Mouse (Mus musculus) embryonic facial prominence, embryonic 14.5 days (tissue): ENCODE data around the gene Vamp1. TPM values are rescaled to one million over a fixed set of nuclear protein-coding genes. Genes with fewer than 3 reads are reported as not detected.

Experiments used
- ATAC-seq: fragments of 200-750 bp; cut with Nextera tagmentation; 2 replicates; pipeline ENCODE4 v1.8.0; 2017; ENCODE audit warnings: low read depth, moderate number of reproducible peaks, moderate TSS enrichment
- DNase-seq: peaks from one replicate; pipeline ENCODE4 v3.0.0-alpha.2; 2015; ENCODE audit warnings: low spot score
- H3K27ac ChIP-seq: fragments of 300-500 bp; sonication (generic); replicated peaks from 2 replicates; pipeline ENCODE4 v1.5.1; 2014; ENCODE audit warnings: low read depth, mild to moderate bottlenecking, low read length, moderate library complexity
- H3K27me3 ChIP-seq: fragments of 300-500 bp; sonication (generic); replicated peaks from 2 replicates; pipeline ENCODE4 v1.6.1; 2014; ENCODE audit warnings: low read length; ENCODE audit not compliant: control insufficient read depth, insufficient read depth
- H3K36me3 ChIP-seq: fragments of 300-500 bp; sonication (generic); 2 replicates; pipeline ENCODE4 v1.6.1; 2014; ENCODE audit warnings: low read length, mixed read lengths; ENCODE audit not compliant: control insufficient read depth, insufficient read depth
- H3K4me1 ChIP-seq: fragments of 300-500 bp; sonication (generic); 2 replicates; pipeline ENCODE4 v1.6.1; 2014; ENCODE audit warnings: antibody characterized with exemption, low read length; ENCODE audit not compliant: control insufficient read depth, insufficient read depth
- H3K4me2 ChIP-seq: fragments of 300-500 bp; sonication (generic); 2 replicates; pipeline ENCODE4 v1.6.1; 2014; ENCODE audit warnings: low read depth, mild to moderate bottlenecking, low read length, moderate library complexity, mixed read lengths
- H3K4me3 ChIP-seq: fragments of 300-500 bp; sonication (generic); 2 replicates; pipeline ENCODE4 v1.5.1; 2014; ENCODE audit warnings: low read depth, mild to moderate bottlenecking, low read length
- H3K9ac ChIP-seq: fragments of 300-500 bp; sonication (generic); 2 replicates; pipeline ENCODE4 v1.6.1; 2014; ENCODE audit warnings: low read depth, mild to moderate bottlenecking, low read length, moderate library complexity, mixed read lengths
- H3K9me3 ChIP-seq: fragments of 300-500 bp; sonication (generic); 2 replicates; pipeline ENCODE4 v1.6.1; 2016; ENCODE audit warnings: low read length; ENCODE audit not compliant: control insufficient read depth
- WGBS: fragments of 180-500 bp; shearing (Covaris S2); extraction: QIAGEN DNeasy Blood & Tissue Kit; methylation state at CpG from one replicate; pipeline ENCODE4 v1.1.7; 2014; 5-methylcytosine and 5-hydroxymethylcytosine counted together
- microRNA-seq: library from miRNA; unstranded; fragments of <30 nt; microRNA quantifications from one replicate; pipeline ENCODE4, GENCODE M21; 2016; ENCODE audit warnings: borderline number of aligned reads
- polyA plus RNA-seq: library from polyadenylated mRNA; unstranded; fragments of >200 nt; fragmentation: Nextera tagmentation; extraction: Ambion mirVana; gene quantifications from 2 replicates; pipeline ENCODE4 v1.2.1, GENCODE M21; 2014

Vamp1 gene
- polyA plus RNA-seq, 1 experiment from 2014 or later: 2.7 TPM

DNA sequence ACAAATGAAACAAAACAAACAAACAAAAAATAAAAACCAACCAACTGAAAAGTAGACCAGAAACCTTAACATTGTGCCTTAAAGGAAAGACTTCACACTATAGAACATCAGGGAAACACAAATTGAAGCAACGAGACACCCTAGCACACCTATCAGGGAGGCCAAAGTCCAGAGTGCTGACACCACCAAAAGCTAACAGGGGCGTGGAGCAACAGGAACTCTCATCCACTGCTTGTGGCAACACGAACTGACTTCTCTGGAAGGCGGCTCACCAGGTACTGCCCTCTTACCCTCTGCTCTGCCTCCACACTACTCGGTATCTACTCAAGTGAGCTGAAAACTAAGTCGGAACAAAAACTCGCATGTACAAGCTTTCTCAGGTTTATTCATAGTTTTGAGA, 76.9 kb downstream of the Vamp1 start:
- 94% methylated on average over 7 of the region's 7 CpGs for WGBS
- Histone ChIP-seq H3K36me3 (no peaks in the 10 kb centered on the region), H3K9ac (no peak overlapping the region), H3K27ac (no peak overlapping the region), H3K27me3 (no peaks in the 10 kb centered on the region), H3K4me3 (no peak overlapping the region), H3K4me2 (no peak overlapping the region), H3K4me1 (no peaks in the 10 kb centered on the region), H3K9me3 (no peaks in the 10 kb centered on the region)
- ATAC-seq (no peak), DNase-seq (no peak)

DNA sequence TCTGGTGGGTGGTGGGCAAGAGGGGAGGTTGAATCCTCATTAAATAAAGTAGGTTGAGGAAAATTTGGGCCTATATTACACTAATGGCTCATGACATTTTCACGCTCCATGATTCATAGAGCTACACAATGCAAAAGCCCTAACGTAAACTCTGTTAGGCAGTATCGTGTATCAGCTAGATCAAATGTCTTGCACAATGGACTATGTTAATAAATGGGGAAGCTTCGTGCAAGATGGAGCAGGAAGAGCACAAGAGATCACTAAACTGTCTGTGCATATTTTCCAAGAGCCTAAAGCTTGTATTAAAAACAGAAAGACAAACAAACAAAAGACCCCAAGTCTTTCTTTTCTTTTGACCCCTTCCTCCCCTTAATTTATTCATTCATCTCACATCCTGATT, 78.7 kb downstream of the Vamp1 start:
- Histone ChIP-seq H3K4me3 (no peak overlapping the region), H3K4me2 (no peak overlapping the region), H3K27ac (no peak overlapping the region), H3K36me3 (no peaks in the 10 kb centered on the region), H3K9ac (no peak overlapping the region), H3K27me3 (no peaks in the 10 kb centered on the region), H3K9me3 (no peaks in the 10 kb centered on the region), H3K4me1 (no peaks in the 10 kb centered on the region)
- WGBS: 72% methylated on average over 4 of the region's 4 CpGs
- ATAC-seq (no peak), DNase-seq (no peak)

Small RNA genes lying within 50 kb of the gene (microRNA-seq; reads per million reads assigned to microRNA genes)
- gene Mir3098: 0.66 reads per million
- gene Mir8113: not detected

Other genes starting within 250 kb of the Vamp1 start
- gene Pianp, start 218.9 kb upstream of the Vamp1 start, polyA plus RNA-seq: 5.0 and 7.2 TPM in 2 replicates
- 10.4 and 11.9 TPM in 2 replicates for gene Zfp384, start 206.4 kb upstream of the Vamp1 start, polyA plus RNA-seq
- gene Ing4, start 175.8 kb upstream of the Vamp1 start, polyA plus RNA-seq: 99.0 and 112 TPM in 2 replicates
- gene Acrbp, start 165.9 kb upstream of the Vamp1 start, polyA plus RNA-seq: 8.3 and 9.9 TPM in 2 replicates
- 1.1 and 1.4 TPM in 2 replicates for gene Lpar5, start 147.6 kb upstream of the Vamp1 start, polyA plus RNA-seq
- gene Chd4, start 119.6 kb upstream of the Vamp1 start, polyA plus RNA-seq: 70.1 and 73.5 TPM in 2 replicates
- gene Nop2, start 83.6 kb upstream of the Vamp1 start, polyA plus RNA-seq: 56.4 and 60.4 TPM in 2 replicates
- gene Iffo1, start 70.3 kb upstream of the Vamp1 start, polyA plus RNA-seq: 37.9 and 43.7 TPM in 2 replicates
- gene Gapdh, start 49.1 kb upstream of the Vamp1 start, polyA plus RNA-seq: 1,831 and 1,850 TPM in 2 replicates
- gene Ncapd2, start 23.9 kb upstream of the Vamp1 start, polyA plus RNA-seq: 76.7 and 90.8 TPM in 2 replicates
- 198 and 205 TPM in 2 replicates for gene Mrpl51, start 23.8 kb upstream of the Vamp1 start, polyA plus RNA-seq
- gene Tapbpl, start 16.3 kb downstream of the Vamp1 start, polyA plus RNA-seq: 3.4 and 3.6 TPM in 2 replicates
- gene Cd27, start 21.5 kb downstream of the Vamp1 start, polyA plus RNA-seq: 1.1 and 2.9 TPM in 2 replicates
- 0.22 and 0.45 TPM in 2 replicates for gene Tuba3a, start 70.5 kb downstream of the Vamp1 start, polyA plus RNA-seq
- 46.4 and 49.0 TPM in 2 replicates for gene Ltbr, start 98.3 kb downstream of the Vamp1 start, polyA plus RNA-seq
- gene Scnn1a, start 105.1 kb downstream of the Vamp1 start, polyA plus RNA-seq: 1.5 and 3.2 TPM in 2 replicates
- gene Tnfrsf1a, start 133.8 kb downstream of the Vamp1 start, polyA plus RNA-seq: 81.8 and 82.6 TPM in 2 replicates
- gene Plekhg6, start 165.2 kb downstream of the Vamp1 start, polyA plus RNA-seq: 1.0 and 1.4 TPM in 2 replicates